Mouse (Mus musculus): ENCODE data around the gene Sag. TPM values are rescaled to one million over a fixed set of nuclear protein-coding genes. Genes with fewer than 3 reads are reported as not detected.

Sag gene
- total and polyA plus RNA-seq, 3 experiments: 0.16 to 0.57 (median 0.43) TPM

DNA sequence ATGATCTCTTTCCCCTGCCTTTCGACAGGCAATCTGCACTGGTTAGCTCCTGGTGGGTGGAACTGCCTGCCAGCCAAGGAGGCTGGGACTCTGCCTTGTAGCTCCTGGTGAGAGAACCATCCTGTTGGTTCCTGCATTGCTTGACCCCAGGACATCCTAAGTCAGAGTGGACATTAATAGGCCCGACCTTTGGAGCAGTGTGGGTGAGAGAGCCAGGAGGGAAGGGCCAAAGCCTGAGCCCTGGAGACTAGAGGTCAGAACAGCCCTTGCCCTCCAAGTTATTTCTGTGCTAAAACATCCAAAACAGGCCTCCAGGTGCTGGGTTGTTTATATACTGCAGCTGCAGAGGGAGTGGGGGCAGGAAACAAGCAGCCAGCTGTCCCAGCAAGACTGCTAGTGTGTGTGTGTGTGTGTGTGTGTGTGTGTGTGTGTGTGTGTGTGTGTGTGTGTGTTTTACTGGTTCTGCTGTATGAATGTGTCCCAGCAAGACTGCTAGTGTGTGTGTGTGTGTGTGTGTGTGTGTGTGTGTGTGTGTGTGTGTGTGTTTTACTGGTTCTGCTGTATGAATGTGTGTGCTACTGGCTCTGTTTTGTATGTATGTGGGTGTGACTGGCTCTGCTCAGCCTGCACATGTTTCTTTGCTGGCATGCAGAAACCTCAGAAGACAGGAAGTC, 43.5 kb downstream of the Sag start:
- intact Hi-C loops (cut with DNase I): loop anchor here (2.0 kb wide), 1 partner anchor 16 kb away; no protein-coding TSS in a partner anchor
- peak; percentile 61 to 74 for DNase-seq

DNA sequence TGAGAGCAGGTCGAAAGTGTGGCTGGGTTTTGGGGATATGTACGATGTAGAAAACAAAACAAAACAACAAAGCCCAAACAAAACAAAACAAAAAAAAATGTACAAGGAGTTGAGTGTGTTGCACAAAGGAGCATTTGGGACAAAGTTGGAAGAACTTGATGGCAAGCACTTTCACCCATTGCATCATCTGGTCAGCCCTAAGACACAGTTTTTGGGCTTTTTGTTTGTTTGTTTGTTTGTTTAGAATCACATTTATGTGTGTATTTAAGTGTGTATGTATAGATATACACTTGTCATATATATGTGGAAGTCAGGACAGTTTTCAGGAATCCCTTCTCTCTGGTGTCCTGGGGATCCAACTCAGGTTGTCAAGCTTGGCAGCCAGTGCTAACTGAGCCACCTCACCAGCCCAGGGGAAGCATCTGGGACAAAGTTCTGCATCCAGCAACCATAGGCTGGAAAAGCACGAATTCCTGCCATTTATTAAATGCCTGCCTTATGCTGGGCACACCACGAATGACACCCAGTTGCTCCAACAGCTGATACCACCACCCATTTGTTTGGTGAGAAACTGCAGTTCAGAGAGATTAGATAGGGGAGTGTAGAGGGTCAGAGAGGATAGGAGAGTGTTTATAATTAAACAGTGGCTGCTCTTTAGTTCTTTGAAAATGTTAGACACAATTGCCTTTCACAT, 44.1 kb downstream of the Sag start:
- H3K27ac ChIP-seq: peak overlapping the region; percentile 15
- H3K9ac ChIP-seq (ENCODE audit: low read depth, low read length): no peak overlapping the region
- peaks cover 15% of the 10 kb centered on the region for H3K4me1 ChIP-seq (ENCODE audit: control insufficient read depth, insufficient read depth, low read length)
- 27% methylated on average over 4 of the region's 4 CpGs for WGBS
- H3K79me2 ChIP-seq (replicated peaks; ENCODE audit: control insufficient read depth, insufficient read depth, low read length): no peaks in the 10 kb centered on the region
- no peaks in the 10 kb centered on the region for H3K27me3 ChIP-seq (ENCODE audit: control insufficient read depth, insufficient read depth, low read length)
- DNase-seq: no peak
- TF ChIP-seq POLR2A (IDR thresholded peaks at IDR 0.05; ENCODE audit: insufficient read depth, low read depth, low read length): no peak
- TF ChIP-seq EP300 (IDR thresholded peaks at IDR 0.05; ENCODE audit: insufficient read depth, low read depth, low read length): no peak
- no peaks in the 10 kb centered on the region for H3K36me3 ChIP-seq (ENCODE audit: control insufficient read depth, insufficient read depth, low read length)
- H3K4me3 ChIP-seq: no peak overlapping the region
- intact Hi-C loops (cut with DNase I): loop anchor here (2.0 kb wide), 1 partner anchor 17 kb away; no protein-coding TSS in a partner anchor

More for the DNA sequence above, 43.5 kb downstream of the Sag start:
- TF ChIP-seq CTCF (IDR thresholded peaks at IDR 0.05): no peak
- TF ChIP-seq EP300 (IDR thresholded peaks at IDR 0.05; ENCODE audit: insufficient read depth, low read depth, low read length): no peak
- no peak for TF ChIP-seq POLR2A (IDR thresholded peaks at IDR 0.05; ENCODE audit: insufficient read depth, low read depth, low read length)
- Histone ChIP-seq H3K4me1 (ENCODE audit: control insufficient read depth, insufficient read depth, low read length) (peaks cover 12% of the 10 kb centered on the region), H3K4me3 (no peak overlapping the region), H3K27ac (peak overlapping the region; percentile 38), H3K27me3 (ENCODE audit: control insufficient read depth, insufficient read depth, low read length) (no peaks in the 10 kb centered on the region), H3K79me2 (replicated peaks; ENCODE audit: control insufficient read depth, insufficient read depth, low read length) (no peaks in the 10 kb centered on the region), H3K36me3 (ENCODE audit: control insufficient read depth, insufficient read depth, low read length) (no peaks in the 10 kb centered on the region), H3K9ac (ENCODE audit: low read depth, low read length) (no peak overlapping the region)
- WGBS: 27% methylated on average over 2 of the region's 2 CpGs

DNA sequence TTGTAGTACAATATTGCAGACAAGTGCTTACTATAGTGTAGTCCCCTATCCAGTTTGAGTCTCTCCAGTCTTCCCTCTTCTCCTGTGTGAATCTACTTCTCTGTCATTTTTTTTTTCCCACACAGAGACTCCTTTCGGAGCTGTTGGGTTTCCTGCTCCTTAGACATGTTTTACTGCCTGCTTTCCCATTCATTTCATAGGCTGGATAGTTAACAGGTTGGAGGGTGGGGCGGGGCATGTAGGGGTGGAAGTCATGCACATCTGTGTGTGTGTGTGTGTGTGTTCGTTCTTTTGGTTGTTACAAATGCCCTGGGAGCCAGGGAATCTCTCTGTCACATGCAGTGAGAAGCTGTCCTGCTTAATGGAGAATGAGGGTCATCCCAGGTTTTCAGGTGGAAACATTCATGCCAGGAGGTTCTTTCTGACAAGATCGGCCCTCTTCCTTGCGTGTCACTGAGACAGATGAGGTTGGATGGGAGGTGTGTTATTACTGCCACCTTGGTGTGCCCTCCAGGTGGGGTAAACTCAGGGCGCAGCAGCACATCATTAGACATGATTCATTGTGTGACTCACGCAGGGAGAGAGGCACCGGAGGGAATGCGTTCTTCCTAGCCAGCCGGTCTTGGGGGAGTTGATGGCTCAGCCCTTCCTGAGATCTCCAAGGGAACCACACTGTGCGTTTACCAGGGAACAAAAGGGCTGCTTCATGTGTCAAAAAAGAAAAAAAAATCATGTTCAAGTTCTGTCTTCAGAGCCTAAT, 44.9 kb downstream of the Sag start:
- H3K27ac ChIP-seq: peak overlapping the region; percentile 43
- peaks cover 15% of the 10 kb centered on the region for H3K4me1 ChIP-seq (ENCODE audit: control insufficient read depth, insufficient read depth, low read length)
- H3K36me3 ChIP-seq (ENCODE audit: control insufficient read depth, insufficient read depth, low read length): no peaks in the 10 kb centered on the region
- intact Hi-C loops (cut with DNase I): no loop called here
- DNase-seq: no peak
- WGBS: 51% methylated on average over 11 of the region's 11 CpGs
- TF ChIP-seq POLR2A (IDR thresholded peaks at IDR 0.05; ENCODE audit: insufficient read depth, low read depth, low read length) (no peak), CTCF (IDR thresholded peaks at IDR 0.05) (no peak), EP300 (IDR thresholded peaks at IDR 0.05; ENCODE audit: insufficient read depth, low read depth, low read length) (no peak)
- H3K27me3 ChIP-seq (ENCODE audit: control insufficient read depth, insufficient read depth, low read length): no peaks in the 10 kb centered on the region
- no peaks in the 10 kb centered on the region; the same call in 1 of the 2 replicates for H3K79me2 ChIP-seq (replicated peaks; ENCODE audit: control insufficient read depth, insufficient read depth, low read length)
- no peak overlapping the region for H3K9ac ChIP-seq (ENCODE audit: low read depth, low read length)
- no peak overlapping the region for H3K4me3 ChIP-seq

DNA sequence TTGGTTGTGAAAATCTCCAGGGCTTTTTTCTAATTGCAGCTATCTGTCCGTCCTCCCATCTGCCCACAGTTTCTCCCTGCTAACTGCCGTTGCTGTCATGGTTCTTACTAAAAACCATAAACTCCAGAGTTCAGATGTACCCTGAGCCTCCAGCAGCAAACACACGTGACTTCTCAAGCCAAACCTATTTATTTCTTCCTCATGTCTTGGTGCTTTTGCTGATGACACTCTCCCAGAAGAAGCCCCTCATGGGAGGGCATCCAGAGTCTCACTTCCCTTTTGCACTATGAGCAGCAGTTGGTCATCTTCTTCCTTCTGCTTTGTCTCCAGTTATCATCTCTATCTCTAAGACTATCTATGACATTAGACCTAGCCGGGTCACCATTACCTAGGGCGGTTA, 45.8 kb downstream of the Sag start:
- intact Hi-C loops (cut with DNase I): no loop called here

DNA sequence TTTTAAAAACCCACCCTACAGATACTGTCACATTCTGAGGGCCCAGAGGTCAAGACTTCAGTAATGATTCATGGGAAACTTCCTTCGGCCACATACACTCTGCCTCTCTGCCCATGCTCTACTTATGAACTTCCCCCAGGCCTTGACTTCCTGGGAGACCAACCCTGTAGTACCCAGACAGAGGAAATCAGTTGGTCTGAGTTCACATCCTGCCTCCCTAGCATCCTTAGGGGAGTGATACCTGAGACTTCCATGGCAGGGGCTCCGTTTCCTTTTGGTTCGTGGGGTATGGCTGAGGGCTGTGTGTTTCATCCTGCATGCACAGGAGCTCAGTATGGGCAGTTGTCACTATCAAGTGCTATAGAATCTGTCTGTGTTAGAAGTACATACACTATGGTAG, 47.9 kb downstream of the Sag start:
- Histone ChIP-seq H3K4me1 (ENCODE audit: control insufficient read depth, insufficient read depth, low read length) (peaks cover 19% of the 10 kb centered on the region), H3K79me2 (replicated peaks; ENCODE audit: control insufficient read depth, insufficient read depth, low read length) (peaks cover 3% of the 10 kb centered on the region; the same call in 1 of the 2 replicates), H3K9ac (ENCODE audit: low read depth, low read length) (no peak overlapping the region), H3K4me3 (no peak overlapping the region), H3K36me3 (ENCODE audit: control insufficient read depth, insufficient read depth, low read length) (peaks cover under 1% of the 10 kb centered on the region; the same call in 1 of the 2 replicates), H3K27me3 (ENCODE audit: control insufficient read depth, insufficient read depth, low read length) (no peaks in the 10 kb centered on the region), H3K27ac (no peak overlapping the region)
- intact Hi-C loops (cut with DNase I): loop anchor here (5.0 kb wide), 2 partner anchors 51 to 64 kb away; no protein-coding TSS in a partner anchor
- no peak for DNase-seq
- TF ChIP-seq POLR2A (IDR thresholded peaks at IDR 0.05; ENCODE audit: insufficient read depth, low read depth, low read length) (no peak), EP300 (IDR thresholded peaks at IDR 0.05; ENCODE audit: insufficient read depth, low read depth, low read length) (no peak), CTCF (IDR thresholded peaks at IDR 0.05) (no peak)
- WGBS: 79% methylated on average over 3 of the region's 3 CpGs

More for the DNA sequence above, 45.8 kb downstream of the Sag start:
- H3K79me2 ChIP-seq (replicated peaks; ENCODE audit: control insufficient read depth, insufficient read depth, low read length): peaks cover 3% of the 10 kb centered on the region; the same call in 1 of the 2 replicates
- no peaks in the 10 kb centered on the region for H3K36me3 ChIP-seq (ENCODE audit: control insufficient read depth, insufficient read depth, low read length)
- no peak overlapping the region for H3K4me3 ChIP-seq
- peaks cover 17% of the 10 kb centered on the region for H3K4me1 ChIP-seq (ENCODE audit: control insufficient read depth, insufficient read depth, low read length)
- WGBS: 54% methylated on average over 5 of the region's 5 CpGs
- no peaks in the 10 kb centered on the region for H3K27me3 ChIP-seq (ENCODE audit: control insufficient read depth, insufficient read depth, low read length)
- H3K9ac ChIP-seq (ENCODE audit: low read depth, low read length): no peak overlapping the region
- TF ChIP-seq CTCF (IDR thresholded peaks at IDR 0.05) (no peak), EP300 (IDR thresholded peaks at IDR 0.05; ENCODE audit: insufficient read depth, low read depth, low read length) (no peak), POLR2A (IDR thresholded peaks at IDR 0.05; ENCODE audit: insufficient read depth, low read depth, low read length) (no peak)
- DNase-seq: no peak
- peak overlapping the region; percentile 43 for H3K27ac ChIP-seq

All from heart, adult 2 months (tissue).